Comparison of ENCODE assay signal across 8 mouse cellular contexts in genomic region chr16:85549971-85550567, GRCm38 (mm10). TPM values are rescaled to one million over a fixed set of nuclear protein-coding genes. Genes with fewer than 3 reads are reported as not detected.
A peak's percentile ranks its signal among the peaks of the same experiment; 100 is the strongest.
DNase-seq lines count a peak whose midpoint lies in the region; ATAC-seq and TF ChIP-seq lines count a peak whose summit lies in the region.

No protein-coding gene starts in this region.

- H3K4me1 ChIP-seq in heart, embryonic 13.5 days, result peaks cover 9% of the 10 kb centered on the region; the same call in 1 of the 2 replicates
- 0 out of 2 replicates have a peak, but pooled peaks cover 4% of the 10 kb centered on the region for H3K4me1 ChIP-seq in kidney, postnatal 0 days (replicated peaks; ENCODE audit: insufficient read depth, low read length)

- no peaks in the 10 kb centered on the region for H3K36me3 ChIP-seq in heart, embryonic 13.5 days
- H3K36me3 ChIP-seq in kidney, postnatal 0 days (ENCODE audit: insufficient read depth, low read length), result no peaks in the 10 kb centered on the region

- DNase-seq in cerebellum, postnatal 10 days, result peak; percentile 38 to 55
- DNase-seq in cerebellum, adult 9-11 months, result no peak
- DNase-seq in embryo, embryonic 10 days (ENCODE audit: low spot score), result peak; percentile 58
- peak; percentile 46 for DNase-seq in kidney, postnatal 0 days (ENCODE audit: low spot score)
- peak; percentile 55 for DNase-seq in lung, postnatal 25 days (ENCODE audit: low spot score)
- peak; percentile 44 for DNase-seq in testis, postnatal 10 days (ENCODE audit: low spot score)
- no peak for DNase-seq in MN1 (ENCODE audit: low spot score)

- H3K27me3 ChIP-seq in heart, embryonic 13.5 days (replicated peaks), result no peaks in the 10 kb centered on the region
- H3K27me3 ChIP-seq in kidney, postnatal 0 days (ENCODE audit: insufficient read depth, low read length), result no peaks in the 10 kb centered on the region

- no peaks in the 10 kb centered on the region for H3K9me3 ChIP-seq in heart, embryonic 13.5 days
- H3K9me3 ChIP-seq in kidney, postnatal 0 days (replicated peaks; ENCODE audit: low read length), result no peaks in the 10 kb centered on the region

- H3K27ac ChIP-seq in heart, embryonic 13.5 days (replicated peaks), result peak overlapping the region; percentile 57
- peak overlapping the region; percentile 57 for H3K27ac ChIP-seq in kidney, postnatal 0 days

- H3K9ac ChIP-seq in heart, embryonic 13.5 days, result peak overlapping the region; percentile 84
- H3K9ac ChIP-seq in kidney, postnatal 0 days (ENCODE audit: low read depth, low read length), result peak overlapping the region; percentile 61

- ATAC-seq in heart, embryonic 13.5 days (ENCODE audit: extremely low read depth, insufficient number of reproducible peaks, low FRiP score, low TSS enrichment), result no peak
- ATAC-seq in kidney, postnatal 0 days (replicated peaks; ENCODE audit: low FRiP score, low read depth), result peak; percentile 58

- peak overlapping the region; percentile 69 for H3K4me3 ChIP-seq in heart, embryonic 13.5 days
- H3K4me3 ChIP-seq in kidney, postnatal 0 days (replicated peaks; ENCODE audit: low read depth, low read length), result peak overlapping the region; percentile 49

- peak overlapping the region; percentile 87 for H3K4me2 ChIP-seq in heart, embryonic 13.5 days
- H3K4me2 ChIP-seq in kidney, postnatal 0 days (ENCODE audit: low read length), result peak overlapping the region; percentile 82

- no peak for TF ChIP-seq CTCF in kidney, postnatal 0 days (IDR thresholded peaks at IDR 0.05; ENCODE audit: low read depth)

- 1% methylated on average over 25 of the region's 25 CpGs for WGBS in heart, embryonic 13.5 days
- under 1% methylated on average over 25 of the region's 25 CpGs for WGBS in kidney, postnatal 0 days

RNA-seq across cellular contexts. Expression of gene Cyyr1, which starts 3.1 kb away (rescaled TPM):
- polyA plus RNA-seq in heart, embryonic 13.5 days (2015; fragmentation: Nextera tagmentation; extraction: Ambion mirVana), result 3.1 and 4.1 TPM in 2 replicates
- polyA plus RNA-seq in kidney, postnatal 0 days (2015; fragmentation: Nextera tagmentation; extraction: Ambion mirVana), result 5.6 and 5.8 TPM in 2 replicates

Comparison
In these comparisons a context has a peak if more than half of its experiments do, and no peak if none do; other contexts are left out.
1. DNase-seq: peak in cerebellum, postnatal 10 days (2 of 2), embryo, embryonic 10 days (single experiment), kidney, postnatal 0 days (single experiment), lung, postnatal 25 days (single experiment) and testis, postnatal 10 days (single experiment); none in cerebellum, adult 9-11 months (single experiment) and MN1 (single experiment).